Mouse (Mus musculus): ENCODE results near the gene Cytip. TPM values are rescaled to one million over a fixed set of nuclear protein-coding genes. Genes with fewer than 3 reads are reported as not detected.

Cytip gene
- polyA plus RNA-seq, 1 experiment, result 0.40 TPM

GRCm38 (mm10) chr2:58166764-58167163, 28.6 kb downstream of the Cytip start:
- TF ChIP-seq CTCF (IDR thresholded peaks at IDR 0.05; ENCODE audit: borderline replicate concordance, insufficient read depth, low read length) (no peak), POLR2A (IDR thresholded peaks at IDR 0.05; ENCODE audit: low read depth, low read length) (no peak)
- no peak overlapping the region for H3K4me3 ChIP-seq (ENCODE audit: insufficient read depth, low read length)
- no peaks in the 10 kb centered on the region; the same call in 1 of the 2 replicates for H3K4me1 ChIP-seq (ENCODE audit: control insufficient read depth, insufficient read depth, low read length)
- H3K27ac ChIP-seq (ENCODE audit: insufficient read depth, low read length), result no peak overlapping the region

DNA sequence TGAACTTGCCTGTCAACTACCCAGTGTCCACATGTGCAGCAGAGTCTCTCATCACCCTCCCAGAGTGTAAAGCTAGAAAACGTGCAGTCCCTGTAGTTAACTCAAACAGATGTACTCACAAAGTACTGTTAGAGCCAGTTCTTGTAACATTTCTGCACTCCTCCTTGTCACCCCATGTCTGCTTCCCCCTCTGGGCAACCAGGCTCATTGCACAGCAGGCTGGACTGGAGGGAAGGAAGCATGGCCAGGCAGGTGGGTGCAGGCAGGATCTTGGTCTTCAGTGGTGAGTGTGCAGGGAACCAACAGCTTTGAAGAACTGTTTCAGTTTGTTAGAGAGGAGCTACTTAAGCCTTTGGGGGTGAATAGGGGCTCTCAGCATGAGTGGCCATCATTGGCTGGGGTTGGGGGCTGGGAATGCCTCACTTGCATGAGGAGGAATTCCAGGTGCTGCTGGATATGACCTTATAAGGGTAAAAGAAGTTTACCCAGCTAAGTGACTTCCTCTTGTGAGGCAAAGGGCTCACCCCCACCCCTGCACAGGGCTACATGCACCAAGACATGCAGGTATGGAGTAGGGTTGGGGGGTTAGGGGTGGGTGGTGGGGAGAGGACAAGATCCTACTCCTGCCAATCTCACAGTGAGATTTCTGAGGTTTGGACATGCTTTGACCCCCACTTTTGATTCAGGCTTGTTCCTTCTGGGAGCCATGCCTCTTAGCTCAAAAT, 31.7 kb downstream of the Cytip start:
- Histone ChIP-seq H3K4me3 (ENCODE audit: insufficient read depth, low read length) (no peak overlapping the region), H3K4me1 (ENCODE audit: control insufficient read depth, insufficient read depth, low read length) (peaks cover 5% of the 10 kb centered on the region), H3K27ac (ENCODE audit: insufficient read depth, low read length) (no peak overlapping the region)
- TF ChIP-seq CTCF (IDR thresholded peaks at IDR 0.05; ENCODE audit: borderline replicate concordance, insufficient read depth, low read length) (no peak), POLR2A (IDR thresholded peaks at IDR 0.05; ENCODE audit: low read depth, low read length) (no peak)

GRCm38 (mm10) chr2:58161813-58162212, 33.5 kb downstream of the Cytip start:
- Histone ChIP-seq H3K27ac (ENCODE audit: insufficient read depth, low read length) (no peak overlapping the region), H3K4me1 (ENCODE audit: control insufficient read depth, insufficient read depth, low read length) (peaks cover 10% of the 10 kb centered on the region), H3K4me3 (ENCODE audit: insufficient read depth, low read length) (no peak overlapping the region)
- no peak for TF ChIP-seq POLR2A (IDR thresholded peaks at IDR 0.05; ENCODE audit: low read depth, low read length)

DNA sequence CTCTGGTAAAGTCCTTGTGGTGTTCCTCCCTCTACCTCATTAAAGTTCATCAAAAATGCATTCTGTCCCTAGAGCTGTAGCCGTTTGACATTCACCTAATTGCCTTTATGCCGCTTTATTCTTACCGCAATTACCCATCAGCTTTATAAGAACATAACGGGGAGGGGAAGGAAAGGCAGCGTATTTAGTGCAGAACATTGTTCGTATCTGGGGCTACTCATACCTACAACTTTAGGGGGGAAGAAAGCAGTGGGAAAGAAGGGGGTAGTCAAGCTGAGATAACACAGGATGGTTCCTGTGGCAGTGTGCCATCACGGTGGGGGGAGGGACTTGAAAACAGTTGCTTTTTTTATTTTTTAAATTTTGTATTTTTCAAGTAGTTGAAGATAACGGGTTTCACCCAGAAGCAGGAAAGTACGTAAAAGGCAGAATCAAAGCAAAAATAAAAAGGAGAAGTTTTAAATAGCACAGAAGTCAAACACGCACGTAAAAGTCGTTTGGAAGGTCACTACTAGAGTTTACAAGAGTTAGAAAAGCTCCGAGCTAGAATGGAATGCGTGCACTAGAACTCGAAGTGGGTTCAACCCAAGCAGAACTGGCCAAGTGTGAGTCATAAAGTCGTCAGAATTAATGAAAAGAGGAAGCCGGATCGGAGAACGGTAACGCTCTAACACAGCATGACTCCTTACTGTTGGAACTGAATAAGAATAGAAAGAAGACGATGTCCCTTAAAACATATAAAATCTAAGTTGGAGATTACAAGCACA, 34.6 kb downstream of the Cytip start:
- H3K27ac ChIP-seq (ENCODE audit: insufficient read depth, low read length), result 0 out of 2 replicates have a peak overlapping the region, but pooled peaks have one; percentile 21
- peaks cover 10% of the 10 kb centered on the region for H3K4me1 ChIP-seq (ENCODE audit: control insufficient read depth, insufficient read depth, low read length)
- no peak overlapping the region for H3K4me3 ChIP-seq (ENCODE audit: insufficient read depth, low read length)
- TF ChIP-seq CTCF (IDR thresholded peaks at IDR 0.05; ENCODE audit: borderline replicate concordance, insufficient read depth, low read length) (no peak), POLR2A (IDR thresholded peaks at IDR 0.05; ENCODE audit: low read depth, low read length) (no peak)

GRCm38 (mm10) chr2:58159880-58160279, 35.5 kb downstream of the Cytip start:
- Histone ChIP-seq H3K4me1 (ENCODE audit: control insufficient read depth, insufficient read depth, low read length) (peaks cover 10% of the 10 kb centered on the region), H3K27ac (ENCODE audit: insufficient read depth, low read length) (no peak overlapping the region), H3K4me3 (ENCODE audit: insufficient read depth, low read length) (no peak overlapping the region)
- TF ChIP-seq POLR2A (IDR thresholded peaks at IDR 0.05; ENCODE audit: low read depth, low read length) (no peak), CTCF (IDR thresholded peaks at IDR 0.05; ENCODE audit: borderline replicate concordance, insufficient read depth, low read length) (no peak)

DNA sequence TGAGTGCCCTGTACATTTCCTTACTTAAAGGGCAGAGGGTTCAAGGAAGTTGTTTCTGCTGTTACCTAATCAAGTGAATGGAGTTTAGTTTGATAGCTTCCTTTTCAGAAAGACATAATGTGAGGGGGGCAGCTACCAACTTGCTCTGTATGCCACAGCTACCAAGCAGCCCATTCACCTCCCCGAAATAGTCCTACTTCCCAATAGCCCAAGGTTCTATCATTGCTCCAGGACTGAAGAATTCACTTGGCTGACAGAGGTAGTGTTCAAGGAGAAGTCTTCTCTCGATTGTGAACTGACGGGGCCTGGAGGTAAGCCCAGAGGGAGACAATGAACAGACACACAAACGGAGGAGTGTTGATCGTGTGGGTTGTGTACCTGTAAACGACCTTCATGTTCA, 36.2 kb downstream of the Cytip start:
- no peak overlapping the region for H3K4me3 ChIP-seq (ENCODE audit: insufficient read depth, low read length)
- no peak overlapping the region for H3K27ac ChIP-seq (ENCODE audit: insufficient read depth, low read length)
- TF ChIP-seq POLR2A (IDR thresholded peaks at IDR 0.05; ENCODE audit: low read depth, low read length) (no peak), CTCF (IDR thresholded peaks at IDR 0.05; ENCODE audit: borderline replicate concordance, insufficient read depth, low read length) (no peak)
- H3K4me1 ChIP-seq (ENCODE audit: control insufficient read depth, insufficient read depth, low read length), result peaks cover 10% of the 10 kb centered on the region

- Histone ChIP-seq H3K4me3 (ENCODE audit: insufficient read depth, low read length) (no peak overlapping the region), H3K4me1 (ENCODE audit: control insufficient read depth, insufficient read depth, low read length) (peaks cover 10% of the 10 kb centered on the region), H3K27ac (ENCODE audit: insufficient read depth, low read length) (no peak overlapping the region)
- TF ChIP-seq POLR2A (IDR thresholded peaks at IDR 0.05; ENCODE audit: low read depth, low read length), result no peak
- no peak for TF ChIP-seq CTCF (IDR thresholded peaks at IDR 0.05; ENCODE audit: borderline replicate concordance, insufficient read depth, low read length)
Measured at GRCm38 (mm10) chr2:58158539-58158938, 36.8 kb downstream of the Cytip start.

DNA sequence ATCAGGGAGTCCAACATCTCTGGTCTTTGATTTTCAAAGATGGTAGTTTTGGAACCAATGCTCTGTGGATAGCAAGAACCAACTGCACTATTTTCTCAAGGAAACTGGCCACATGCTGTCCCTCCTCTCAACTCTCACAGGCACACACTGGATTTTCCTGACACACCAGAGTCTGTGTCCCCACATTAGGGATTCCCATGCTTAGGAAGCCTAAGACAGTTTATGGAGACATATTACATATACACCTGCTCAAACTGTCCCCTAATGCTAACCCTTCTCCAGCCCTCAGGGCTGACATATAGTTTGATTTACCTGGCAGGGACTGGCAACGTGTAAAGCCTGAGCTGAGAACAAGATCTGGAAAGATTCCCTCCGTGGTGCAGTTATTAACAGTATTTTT, 37.2 kb downstream of the Cytip start:
- H3K4me3 ChIP-seq (ENCODE audit: insufficient read depth, low read length), result no peak overlapping the region
- peaks cover 10% of the 10 kb centered on the region for H3K4me1 ChIP-seq (ENCODE audit: control insufficient read depth, insufficient read depth, low read length)
- TF ChIP-seq CTCF (IDR thresholded peaks at IDR 0.05; ENCODE audit: borderline replicate concordance, insufficient read depth, low read length), result no peak
- no peak for TF ChIP-seq POLR2A (IDR thresholded peaks at IDR 0.05; ENCODE audit: low read depth, low read length)
- no peak overlapping the region for H3K27ac ChIP-seq (ENCODE audit: insufficient read depth, low read length)

GRCm38 (mm10) chr2:58157466-58157865, 37.9 kb downstream of the Cytip start:
- Histone ChIP-seq H3K4me1 (ENCODE audit: control insufficient read depth, insufficient read depth, low read length) (peaks cover 10% of the 10 kb centered on the region), H3K4me3 (ENCODE audit: insufficient read depth, low read length) (no peak overlapping the region), H3K27ac (ENCODE audit: insufficient read depth, low read length) (no peak overlapping the region)
- TF ChIP-seq POLR2A (IDR thresholded peaks at IDR 0.05; ENCODE audit: low read depth, low read length), result no peak
- no peak for TF ChIP-seq CTCF (IDR thresholded peaks at IDR 0.05; ENCODE audit: borderline replicate concordance, insufficient read depth, low read length)

Measured in embryonic fibroblast, embryonic 13.5 days (primary cell).